Mouse (Mus musculus): ENCODE results near the gene 3100002H09Rik.

Gene 3100002H09Rik

GRCm38 (mm10) chr4:124614189-124614588, 3.6 kb upstream of the 3100002H09Rik start:
- DNase-seq = no peak

DNA sequence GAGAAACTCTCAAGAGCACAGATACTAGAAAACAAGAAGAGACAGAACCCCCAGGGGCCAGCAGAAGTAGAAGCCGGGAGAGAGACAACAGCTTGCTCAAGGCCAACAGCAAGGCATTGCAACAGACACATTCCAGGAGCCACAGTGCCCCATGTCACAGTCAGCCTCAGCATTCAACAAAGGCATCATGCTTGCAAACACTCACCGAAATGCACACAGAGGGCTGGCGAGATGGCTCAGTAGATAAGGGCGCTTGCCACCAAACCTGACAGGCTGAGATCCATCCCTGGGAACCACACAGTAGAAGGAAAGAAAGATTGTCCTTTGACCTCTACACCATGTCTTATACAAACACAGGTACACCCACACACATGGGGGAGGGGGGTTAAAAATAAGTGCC, 1.2 kb upstream of the 3100002H09Rik start:
- DNase-seq = no peak

GRCm38 (mm10) chr4:124610066-124610465, 537 bp downstream of the 3100002H09Rik start:
- DNase-seq = no peak

- DNase-seq = no peak
These were observed 3.4 kb downstream of the 3100002H09Rik start for GRCm38 (mm10) chr4:124607166-124607565.

- no peak for DNase-seq
These were observed 4.4 kb downstream of the 3100002H09Rik start for GRCm38 (mm10) chr4:124606180-124606579.

DNA sequence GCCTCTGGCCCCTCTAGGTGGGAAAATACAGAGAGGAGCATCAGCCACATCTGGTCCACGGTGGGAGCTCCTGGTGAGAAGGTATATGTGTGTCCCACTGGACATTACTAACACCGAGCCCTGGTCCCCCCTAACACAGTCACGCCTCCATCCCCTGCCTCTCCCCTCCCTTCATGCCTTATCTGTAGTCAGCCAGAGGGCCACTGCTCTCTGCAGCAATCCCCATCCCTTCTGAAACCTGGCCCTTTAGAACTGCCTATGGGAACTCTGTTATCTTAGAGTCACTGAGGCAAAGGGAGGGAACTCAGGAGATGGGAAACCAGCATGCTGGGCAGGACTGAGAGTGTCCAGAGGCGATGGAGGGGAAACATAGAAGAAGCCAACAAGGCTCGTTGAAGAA, 5.3 kb downstream of the 3100002H09Rik start:
- DNase-seq = no peak

DNA sequence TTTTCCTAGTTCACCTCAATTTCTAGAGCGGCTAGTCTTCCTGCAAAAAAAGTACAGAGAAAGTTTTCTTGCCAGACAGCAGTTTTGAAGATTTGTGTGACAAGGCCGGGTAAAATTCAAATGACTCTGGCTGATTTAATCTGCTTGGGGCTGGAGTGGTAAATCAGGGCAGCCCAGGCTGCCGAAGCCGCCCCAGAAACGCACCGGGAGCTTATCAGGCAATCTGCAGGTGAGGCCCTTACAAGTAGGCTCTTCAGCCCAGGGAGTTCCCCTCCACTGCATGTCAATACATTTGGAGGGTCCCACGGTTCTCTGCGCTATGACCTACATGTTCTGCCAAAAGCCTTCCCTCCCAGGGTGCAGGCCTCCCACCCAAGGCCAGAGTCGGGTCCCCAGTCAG, 6.9 kb downstream of the 3100002H09Rik start:
- DNase-seq = no peak

DNA sequence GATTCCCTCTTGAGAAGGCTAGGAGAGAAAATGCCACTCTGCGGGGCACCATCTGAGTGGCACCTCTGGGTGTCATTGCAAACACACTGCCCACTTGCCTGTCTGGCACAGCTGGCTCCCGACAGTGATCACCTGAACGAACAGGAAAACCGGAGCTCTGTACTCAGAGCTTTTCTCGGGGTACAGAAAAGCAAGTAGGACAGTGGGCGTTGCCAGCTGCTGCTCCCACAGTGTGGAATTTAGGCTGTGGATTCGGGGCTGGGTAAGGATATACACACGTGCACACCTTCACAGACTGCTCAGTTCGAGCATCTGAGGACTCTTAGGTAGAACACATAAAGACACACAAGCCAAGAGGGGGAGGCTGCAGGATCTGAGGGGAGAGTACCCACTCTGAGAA, 14.7 kb downstream of the 3100002H09Rik start:
- no peak for DNase-seq

GRCm38 (mm10) chr4:124594933-124595332, 15.7 kb downstream of the 3100002H09Rik start:
- peak; percentile 8 to 33 for DNase-seq

- DNase-seq = no peak
These were observed 16.9 kb downstream of the 3100002H09Rik start for GRCm38 (mm10) chr4:124593691-124594090.

- no peak for DNase-seq
These were observed 17.4 kb downstream of the 3100002H09Rik start for GRCm38 (mm10) chr4:124593210-124593609.

DNA sequence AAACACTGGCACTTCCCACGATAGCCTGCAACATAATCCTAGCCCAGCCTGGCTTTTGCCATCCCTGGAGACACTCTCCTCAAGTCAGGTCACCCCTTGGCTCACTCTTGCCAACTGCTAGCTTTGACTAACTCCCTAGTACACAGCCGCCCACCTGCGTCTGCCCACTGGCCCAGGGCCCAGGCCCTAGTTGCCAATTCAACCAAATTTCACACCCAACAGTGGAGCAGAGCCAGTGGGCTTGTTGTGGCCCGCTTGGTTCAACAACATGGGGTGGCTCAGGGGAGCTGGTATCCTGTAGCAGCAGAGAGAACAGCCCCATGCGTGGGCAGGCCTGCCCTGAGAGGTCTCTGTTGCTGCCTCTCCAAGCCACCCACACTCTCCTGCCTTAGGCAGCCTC, 18.4 kb downstream of the 3100002H09Rik start:
- DNase-seq = no peak

- no peak for DNase-seq
These were observed 29.9 kb downstream of the 3100002H09Rik start for GRCm38 (mm10) chr4:124580695-124581094.

- no peak for DNase-seq
These were observed 34.6 kb downstream of the 3100002H09Rik start for GRCm38 (mm10) chr4:124575955-124576445.

DNA sequence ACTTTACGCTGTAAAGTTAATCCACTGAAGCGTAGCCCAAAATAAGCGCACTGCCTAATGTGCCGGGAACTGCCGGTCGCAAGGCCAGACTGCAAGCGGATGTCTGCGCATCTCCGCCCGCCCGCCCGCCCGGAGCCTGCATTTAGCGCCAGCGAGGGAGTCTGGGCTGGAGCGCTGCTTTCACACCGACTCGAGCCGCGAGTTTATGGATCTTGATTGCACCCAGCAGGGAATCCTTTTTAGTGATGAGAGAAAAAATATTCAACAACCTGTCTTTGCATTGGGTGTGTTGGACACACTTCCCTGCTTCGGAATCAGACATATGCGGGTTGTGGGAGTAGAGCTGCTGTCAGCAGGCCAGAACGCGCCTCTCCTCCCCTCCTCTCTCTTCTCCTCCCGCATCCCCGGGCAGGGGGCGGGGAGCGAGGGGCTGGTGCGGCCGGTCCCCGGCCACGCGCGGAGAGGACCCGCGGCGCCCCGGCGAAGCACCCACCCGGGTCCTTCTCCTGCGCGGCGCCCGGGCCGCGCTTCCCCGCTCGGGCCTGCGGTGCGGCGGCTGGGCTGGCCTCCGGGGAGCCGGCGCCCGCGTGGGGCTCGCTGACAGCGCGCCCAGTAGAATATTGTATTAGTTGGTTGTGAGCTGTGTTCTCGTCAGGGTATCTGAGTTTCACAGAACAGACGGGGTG, 35.2 kb downstream of the 3100002H09Rik start:
- peak in 1 of 2 experiments; percentile 6 for DNase-seq

DNA sequence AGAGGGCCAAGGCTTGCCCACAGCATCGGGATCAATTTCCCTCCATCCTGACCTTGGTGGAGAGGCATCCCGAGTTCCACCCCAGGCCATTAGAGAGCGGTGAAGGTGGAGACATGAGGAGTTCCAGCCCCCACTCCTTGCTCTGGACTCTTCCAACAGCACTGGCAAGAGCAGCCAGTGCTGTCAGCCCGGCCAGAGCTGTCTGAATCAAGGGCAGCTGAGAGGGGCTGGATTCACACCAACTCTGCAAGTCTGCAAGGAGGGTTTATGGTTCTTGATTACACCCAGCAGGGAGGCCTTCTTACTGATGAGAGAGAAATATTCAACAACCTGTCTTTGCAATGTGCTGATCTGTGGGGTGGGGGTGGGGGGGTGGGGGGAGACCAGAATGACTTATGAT, 37.0 kb downstream of the 3100002H09Rik start:
- DNase-seq = peak in 1 of 2 experiments; percentile 41

GRCm38 (mm10) chr4:124570977-124571376, 39.6 kb downstream of the 3100002H09Rik start:
- DNase-seq = peak; percentile 66 to 87

GRCm38 (mm10) chr4:124569661-124570060, 40.9 kb downstream of the 3100002H09Rik start:
- DNase-seq = no peak

GRCm38 (mm10) chr4:124563371-124563770, 47.2 kb downstream of the 3100002H09Rik start:
- no peak for DNase-seq

DNA sequence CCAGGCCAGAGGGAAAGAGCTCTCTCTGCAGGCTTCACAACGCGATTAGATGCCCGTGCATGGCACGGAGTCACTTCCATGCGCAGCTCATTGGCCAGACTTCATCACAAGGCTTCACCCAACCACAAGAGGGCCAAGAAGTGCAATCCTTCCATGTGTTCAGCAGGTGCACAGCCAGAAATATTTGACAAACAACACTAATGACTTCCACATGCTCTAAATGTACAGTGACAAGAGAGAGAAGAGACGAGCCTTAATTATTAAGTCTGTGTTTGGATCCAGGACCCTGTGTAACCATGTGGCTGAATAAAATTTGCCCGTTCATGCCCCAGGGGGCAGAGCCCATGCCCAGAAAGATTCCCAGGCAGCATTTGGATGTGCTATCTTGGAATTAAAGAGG, 47.9 kb downstream of the 3100002H09Rik start:
- no peak for DNase-seq

Data from lung, postnatal 4 days (tissue).